In genomic region chr3:124597789-124598188, GRCm38 (mm10) we compare ENCODE assay signal across 25 mouse cellular contexts. TPM values are rescaled to one million over a fixed set of nuclear protein-coding genes. Genes with fewer than 3 reads are reported as not detected.
"Had no signal": no experiment of that assay in that cellular context is flagged by ENCODE, and none has a peak within 500 bp of the region (broad histone marks: within the 10 kb centered on the region; RNA-seq: fewer than 3 reads in every experiment).

No protein-coding gene starts in this region.

- H3K27me3 ChIP-seq: liver, embryonic 15.5 days; midbrain, embryonic 12.5 days; neural tube, embryonic 12.5 days had no signal

- H3K9me3 ChIP-seq: liver, embryonic 15.5 days; midbrain, embryonic 10.5 days; midbrain, embryonic 12.5 days; neural tube, embryonic 12.5 days had no signal

- H3K9ac ChIP-seq: liver, embryonic 15.5 days; lung, embryonic 14.5 days; midbrain, embryonic 12.5 days; neural tube, embryonic 12.5 days had no signal

- H3K27ac ChIP-seq: liver, embryonic 15.5 days; midbrain, embryonic 10.5 days; midbrain, embryonic 12.5 days; neural tube, embryonic 12.5 days had no signal

- ATAC-seq: midbrain, embryonic 16.5 days had no signal

- DNase-seq: lung, adult 18-20 months; lung, embryonic 14.5 days; lung, postnatal 10 days; lung, postnatal 4 days; midbrain, embryonic 14.5 days; right cerebral cortex, postnatal 25 days; right cerebral cortex, postnatal 4 days; spleen, adult 18-20 months; thymus, adult 18-20 months; thymus, postnatal 14 days; thymus, postnatal 36 days had no signal

- H3K4me3 ChIP-seq: liver, embryonic 15.5 days; midbrain, embryonic 10.5 days; midbrain, embryonic 12.5 days; neural tube, embryonic 12.5 days had no signal

- H3K4me1 ChIP-seq: liver, embryonic 15.5 days; midbrain, embryonic 10.5 days; midbrain, embryonic 12.5 days; neural tube, embryonic 12.5 days had no signal

- H3K36me3 ChIP-seq: liver, embryonic 15.5 days; midbrain, embryonic 10.5 days; midbrain, embryonic 12.5 days; neural tube, embryonic 12.5 days had no signal

RNA-seq across cellular contexts. Expression of gene 1700003H04Rik, which starts 16.9 kb away (rescaled TPM):
- total RNA-seq: megakaryocyte, adult 5-6 weeks; megakaryocyte-erythroid progenitor cell, adult 5-6 weeks; neutrophil, adult 5-6 weeks had no signal
- polyA plus RNA-seq: liver, embryonic 15.5 days; lung, embryonic 14.5 days; lung, embryonic 16.5 days; midbrain, embryonic 10.5 days; midbrain, embryonic 12.5 days; midbrain, embryonic 14.5 days; midbrain, embryonic 16.5 days; neural tube, embryonic 12.5 days; neural tube, embryonic 14.5 days; small intestine, adult 2 months; stomach, embryonic 14.5 days; stomach, embryonic 16.5 days; thymus, postnatal 0 days had no signal
